Mouse (Mus musculus) activated CD4-positive, CD25-positive, alpha-beta regulatory T cell, adult 4 months (primary cell): ENCODE results near the gene Adamtsl5. TPM values are rescaled to one million over a fixed set of nuclear protein-coding genes. Genes with fewer than 3 reads are reported as not detected.

Source experiments
- ATAC-seq: one replicate; pipeline ENCODE4 v1.8.0; 2017
- polyA plus RNA-seq, 2 experiments: library from polyadenylated mRNA; unstranded; fragments of 100-300 nt; shearing (Covaris generic); gene quantifications; one replicate each; pipeline ENCODE4 v1.2.1; 2017

Adamtsl5 gene
- polyA plus RNA-seq, 2 experiments from 2014 or later = not detected

GRCm38 (mm10) chr10:80316359-80316781, 31.8 kb downstream of the Adamtsl5 start:
- ATAC-seq = no peak

- no peak for ATAC-seq
These were observed 32.9 kb downstream of the Adamtsl5 start for GRCm38 (mm10) chr10:80315315-80315714.

- ATAC-seq = no peak
These were observed 33.7 kb downstream of the Adamtsl5 start for GRCm38 (mm10) chr10:80314494-80315001.

- no peak for ATAC-seq
These were observed 34.5 kb downstream of the Adamtsl5 start for GRCm38 (mm10) chr10:80313627-80314201.

GRCm38 (mm10) chr10:80312586-80313504, 35.4 kb downstream of the Adamtsl5 start:
- no peak for ATAC-seq

- no peak for ATAC-seq
These were observed 36.7 kb downstream of the Adamtsl5 start for GRCm38 (mm10) chr10:80311560-80311959.

- ATAC-seq = peak; percentile 61
These were observed 43.4 kb downstream of the Adamtsl5 start for GRCm38 (mm10) chr10:80304862-80305261.

GRCm38 (mm10) chr10:80304458-80304857, 43.8 kb downstream of the Adamtsl5 start:
- no peak for ATAC-seq

- ATAC-seq = no peak
These were observed 45.7 kb downstream of the Adamtsl5 start for GRCm38 (mm10) chr10:80302471-80302881.

- ATAC-seq = no peak
These were observed 46.2 kb downstream of the Adamtsl5 start for GRCm38 (mm10) chr10:80302082-80302355.

GRCm38 (mm10) chr10:80301256-80302081, 46.7 kb downstream of the Adamtsl5 start:
- no peak for ATAC-seq

GRCm38 (mm10) chr10:80300672-80301181, 47.5 kb downstream of the Adamtsl5 start:
- no peak for ATAC-seq

GRCm38 (mm10) chr10:80299824-80300223, 48.4 kb downstream of the Adamtsl5 start:
- no peak for ATAC-seq

- ATAC-seq = no peak
These were observed 48.9 kb downstream of the Adamtsl5 start for GRCm38 (mm10) chr10:80299301-80299700.

- ATAC-seq = no peak
These were observed 49.5 kb downstream of the Adamtsl5 start for GRCm38 (mm10) chr10:80298571-80299281.

GRCm38 (mm10) chr10:80297526-80298133, 50.6 kb downstream of the Adamtsl5 start:
- ATAC-seq = no peak

- ATAC-seq = no peak
These were observed 51.4 kb downstream of the Adamtsl5 start for GRCm38 (mm10) chr10:80296824-80297223.

- ATAC-seq = peak; percentile 40
These were observed 52.4 kb downstream of the Adamtsl5 start, which contains the start of gene Apc2 for GRCm38 (mm10) chr10:80295618-80296425. Gene Apc2 (plus strand): TSS chr10:80295977.

- ATAC-seq = no peak
These were observed 53.4 kb downstream of the Adamtsl5 start for GRCm38 (mm10) chr10:80294788-80295303.

- no peak for ATAC-seq
These were observed 53.9 kb downstream of the Adamtsl5 start for GRCm38 (mm10) chr10:80294311-80294710.
